Mouse (Mus musculus) kidney, embryonic 14.5 days (tissue): Measurements from ENCODE around the gene Rasd2. TPM values are rescaled to one million over a fixed set of nuclear protein-coding genes. Genes with fewer than 3 reads are reported as not detected.

Source experiments
- ATAC-seq: fragments of 200-750 bp; cut with Nextera tagmentation; 2 replicates; pipeline ENCODE4 v1.8.0; 2017; ENCODE audit warnings: moderate number of reproducible peaks, mild to moderate bottlenecking, moderate TSS enrichment, moderate library complexity; ENCODE audit not compliant: low FRiP score, low TSS enrichment
- H3K27ac ChIP-seq: fragments of 300-500 bp; sonication (generic); 2 replicates; pipeline ENCODE4 v1.5.1; 2014; ENCODE audit warnings: low read depth, mild to moderate bottlenecking, low read length, moderate library complexity, mixed read lengths
- H3K27me3 ChIP-seq: fragments of 300-500 bp; sonication (generic); 2 replicates; pipeline ENCODE4 v1.6.1; 2014; ENCODE audit warnings: mild to moderate bottlenecking, low read length; ENCODE audit not compliant: control insufficient read depth, insufficient read depth
- H3K36me3 ChIP-seq: fragments of 300-500 bp; sonication (generic); 2 replicates; pipeline ENCODE4 v1.6.1; 2014; ENCODE audit warnings: low read length, mixed read lengths; ENCODE audit not compliant: control insufficient read depth, insufficient read depth
- H3K4me1 ChIP-seq: fragments of 300-500 bp; sonication (generic); 2 replicates; pipeline ENCODE4 v1.6.1; 2014; ENCODE audit warnings: low read length, mixed read lengths; ENCODE audit not compliant: control insufficient read depth, insufficient read depth
- H3K4me2 ChIP-seq: fragments of 300-500 bp; sonication (generic); replicated peaks from 2 replicates; pipeline ENCODE4 v1.6.1; 2014; ENCODE audit warnings: low read depth, mild to moderate bottlenecking, low read length
- H3K4me3 ChIP-seq: fragments of 300-500 bp; sonication (generic); 2 replicates; pipeline ENCODE4 v1.5.1; 2014; ENCODE audit warnings: mild to moderate bottlenecking, low read length
- H3K9ac ChIP-seq: fragments of 300-500 bp; sonication (generic); 2 replicates; pipeline ENCODE4 v1.6.1; 2014; ENCODE audit warnings: low read depth, mild to moderate bottlenecking, low read length, moderate library complexity
- H3K9me3 ChIP-seq: fragments of 300-500 bp; sonication (generic); 2 replicates; pipeline ENCODE4 v1.6.1; 2016; ENCODE audit warnings: low read length; ENCODE audit not compliant: control insufficient read depth
- WGBS: fragments of 180-500 bp; shearing (Covaris S2); extraction: QIAGEN DNeasy Blood & Tissue Kit; methylation state at CpG from one replicate; pipeline ENCODE4 v1.1.7; 2014; 5-methylcytosine and 5-hydroxymethylcytosine counted together
- polyA plus RNA-seq: library from polyadenylated mRNA; unstranded; fragments of >200 nt; fragmentation: Nextera tagmentation; extraction: Ambion mirVana; gene quantifications from 2 replicates; pipeline ENCODE4 v1.2.1, GENCODE M21; 2014

The Rasd2 gene
- polyA plus RNA-seq, 1 experiment from 2014 or later: 1.9 TPM

DNA sequence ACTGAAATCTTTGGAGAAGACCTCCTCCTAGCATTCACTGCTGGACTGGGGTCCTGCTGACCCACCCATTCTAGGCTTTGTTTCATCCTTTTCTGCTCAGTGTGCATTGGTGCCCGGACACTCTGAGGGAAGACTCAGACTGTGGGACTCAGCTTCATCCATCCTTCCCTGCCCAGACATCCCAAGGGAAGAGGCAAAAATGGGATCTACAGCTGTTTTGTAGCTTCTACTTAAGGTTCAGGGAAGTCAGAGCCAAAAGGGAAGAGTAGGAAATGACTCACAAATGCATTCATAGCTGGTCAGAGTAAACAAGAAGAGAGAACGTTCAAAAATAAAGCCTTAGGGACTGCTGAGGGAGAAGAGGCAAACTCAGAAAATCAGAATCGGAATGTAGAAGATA lies 40.3 kb downstream of the Rasd2 start:
- no peak overlapping the region for H3K9ac ChIP-seq
- 84% methylated on average over 3 of the region's 3 CpGs for WGBS
- no peaks in the 10 kb centered on the region for H3K4me1 ChIP-seq
- H3K4me3 ChIP-seq: no peak overlapping the region
- H3K27me3 ChIP-seq: no peaks in the 10 kb centered on the region
- ATAC-seq: no peak
- no peak overlapping the region for H3K27ac ChIP-seq
- H3K36me3 ChIP-seq: no peaks in the 10 kb centered on the region
- H3K4me2 ChIP-seq: no peak overlapping the region
- no peaks in the 10 kb centered on the region for H3K9me3 ChIP-seq

DNA sequence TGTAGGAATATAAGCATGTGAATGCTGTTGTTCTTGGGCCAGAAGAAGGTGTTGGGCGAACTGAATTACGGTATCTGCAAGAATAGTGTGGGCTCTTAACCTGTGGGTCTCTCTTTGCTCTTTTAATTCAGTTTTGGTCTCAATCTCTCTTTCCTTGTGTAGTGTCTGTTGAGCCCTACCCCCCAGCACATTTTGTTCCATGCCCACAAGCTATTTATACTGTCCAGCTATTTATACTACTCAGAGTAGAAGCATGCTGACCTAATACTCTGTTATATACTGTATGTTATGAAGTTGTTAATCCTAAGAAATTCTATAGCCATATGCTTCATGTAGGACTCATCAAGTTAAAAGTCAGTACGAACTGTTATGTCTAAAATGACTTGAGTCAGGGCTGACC lies 41.9 kb downstream of the Rasd2 start:
- Histone ChIP-seq H3K4me1 (no peaks in the 10 kb centered on the region), H3K36me3 (no peaks in the 10 kb centered on the region), H3K27me3 (no peaks in the 10 kb centered on the region), H3K4me2 (no peak overlapping the region), H3K27ac (no peak overlapping the region), H3K9me3 (no peaks in the 10 kb centered on the region), H3K4me3 (no peak overlapping the region), H3K9ac (no peak overlapping the region)
- 91% methylated on average over 3 of the region's 3 CpGs for WGBS
- no peak for ATAC-seq

DNA sequence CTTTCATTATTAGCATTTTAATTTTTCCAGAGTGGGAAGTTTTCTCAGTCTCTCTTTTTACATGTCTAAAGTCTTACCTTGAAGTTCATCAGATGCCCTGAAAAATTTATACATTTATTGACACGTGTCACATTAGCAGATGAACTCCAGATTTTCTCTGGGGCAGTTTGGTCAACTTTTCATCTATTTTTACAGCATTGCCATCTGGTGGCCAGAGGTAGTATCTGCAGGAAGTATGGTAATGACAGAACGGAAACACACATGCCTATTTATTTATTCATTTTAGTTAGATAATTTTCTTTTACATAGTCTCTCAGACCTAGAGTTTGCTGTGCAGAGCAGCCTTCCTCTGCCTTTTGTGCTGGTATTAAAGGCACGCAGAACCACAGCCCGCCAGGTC lies 58.4 kb downstream of the Rasd2 start:
- no peaks in the 10 kb centered on the region for H3K27me3 ChIP-seq
- peaks cover 6% of the 10 kb centered on the region; the same call in 1 of the 2 replicates for H3K9me3 ChIP-seq
- ATAC-seq: no peak
- 40% methylated on average over 4 of the region's 4 CpGs for WGBS
- H3K36me3 ChIP-seq: no peaks in the 10 kb centered on the region
- H3K4me3 ChIP-seq: no peak overlapping the region
- no peaks in the 10 kb centered on the region for H3K4me1 ChIP-seq
- H3K27ac ChIP-seq: no peak overlapping the region
- H3K9ac ChIP-seq: no peak overlapping the region
- H3K4me2 ChIP-seq: no peak overlapping the region

Other genes starting within 250 kb of the Rasd2 start
- 45.6 and 55.4 TPM in 2 replicates for gene Hmgxb4, start 220.6 kb upstream of the Rasd2 start, polyA plus RNA-seq
- 20.1 and 29.1 TPM in 2 replicates for gene Tom1, start 180.2 kb upstream of the Rasd2 start, polyA plus RNA-seq
- 12.5 and 15.0 TPM in 2 replicates for gene Hmox1, start 120.3 kb upstream of the Rasd2 start, polyA plus RNA-seq
- 133 and 188 TPM in 2 replicates for gene Mcm5, start 104.4 kb upstream of the Rasd2 start, polyA plus RNA-seq
- 0.29 TPM in 1 of 2 replicates, not detected in the other for gene Gm10358, start 192.6 kb downstream of the Rasd2 start, polyA plus RNA-seq
- 0.23 TPM in 1 of 2 replicates, not detected in the other for gene Iqcm, start 234.8 kb downstream of the Rasd2 start, polyA plus RNA-seq